Mouse (Mus musculus): ENCODE measurements around the gene Gm21958. TPM values are rescaled to one million over a fixed set of nuclear protein-coding genes. Genes with fewer than 3 reads are reported as not detected.

Gm21958 gene
- not detected for total RNA-seq (2018; cell fraction: chromatin; rRNA removed)
- total RNA-seq (2018; cell fraction: cytosol; rRNA removed) = not detected
- not detected for total RNA-seq (2018; cell fraction: nucleus; rRNA removed)
- polyA plus RNA-seq (2018) = not detected in 3 replicates

- 92% methylated on average over 6 of the region's 6 CpGs for WGBS (ENCODE audit: missing documents)
- Histone ChIP-seq H3K36me3 (ENCODE audit: inconsistent target) (peaks cover 79% of the 10 kb centered on the region), H3K79me2 (ENCODE audit: inconsistent target) (no peaks in the 10 kb centered on the region), H3K27ac (no peak within 1 kb of the TSS), H3K4me3 (ENCODE audit: inconsistent target) (no peak within 1 kb of the TSS)
Measured at GRCm38 (mm10) chr3:54714253-54714652, at the start of gene Gm21958. TSS of gene Gm21958 (minus strand) at chr3:54714353.

GRCm38 (mm10) chr3:54761258-54761657 lies 47.1 kb upstream of the Gm21958 start:
- WGBS (ENCODE audit: missing documents) = 100% methylated on average over 1 of the region's 1 CpGs
- Histone ChIP-seq H3K4me3 (ENCODE audit: inconsistent target) (no peak overlapping the region), H3K79me2 (ENCODE audit: inconsistent target) (no peaks in the 10 kb centered on the region), H3K27ac (no peak overlapping the region), H3K36me3 (ENCODE audit: inconsistent target) (no peaks in the 10 kb centered on the region)

- Histone ChIP-seq H3K27ac (no peak overlapping the region), H3K4me3 (ENCODE audit: inconsistent target) (no peak overlapping the region), H3K36me3 (ENCODE audit: inconsistent target) (no peaks in the 10 kb centered on the region), H3K79me2 (ENCODE audit: inconsistent target) (no peaks in the 10 kb centered on the region)
- WGBS (ENCODE audit: missing documents) = 88% methylated on average over 15 of the region's 15 CpGs
Measured at GRCm38 (mm10) chr3:54760321-54761115, 46.4 kb upstream of the Gm21958 start.

GRCm38 (mm10) chr3:54759211-54759610 lies 45.1 kb upstream of the Gm21958 start:
- WGBS (ENCODE audit: missing documents) = 92% methylated on average over 9 of the region's 9 CpGs
- no peaks in the 10 kb centered on the region for H3K36me3 ChIP-seq (ENCODE audit: inconsistent target)
- H3K27ac ChIP-seq = no peak overlapping the region
- H3K4me3 ChIP-seq (ENCODE audit: inconsistent target) = no peak overlapping the region
- no peaks in the 10 kb centered on the region for H3K79me2 ChIP-seq (ENCODE audit: inconsistent target)

- no peaks in the 10 kb centered on the region for H3K79me2 ChIP-seq (ENCODE audit: inconsistent target)
- H3K4me3 ChIP-seq (ENCODE audit: inconsistent target) = no peak overlapping the region
- WGBS (ENCODE audit: missing documents) = 100% methylated on average over 6 of the region's 8 CpGs
- H3K27ac ChIP-seq = no peak overlapping the region
- H3K36me3 ChIP-seq (ENCODE audit: inconsistent target) = no peaks in the 10 kb centered on the region
Measured at GRCm38 (mm10) chr3:54757446-54757845, 43.3 kb upstream of the Gm21958 start.

- Histone ChIP-seq H3K4me3 (ENCODE audit: inconsistent target) (no peak overlapping the region), H3K36me3 (ENCODE audit: inconsistent target) (no peaks in the 10 kb centered on the region), H3K27ac (no peak overlapping the region), H3K79me2 (ENCODE audit: inconsistent target) (no peaks in the 10 kb centered on the region)
- WGBS (ENCODE audit: missing documents) = 9% methylated on average over 11 of the region's 11 CpGs
Measured at GRCm38 (mm10) chr3:54756058-54756457, 41.9 kb upstream of the Gm21958 start.

- no peak within 1 kb of the TSS for H3K27ac ChIP-seq
- no peak within 1 kb of the TSS for H3K4me3 ChIP-seq (ENCODE audit: inconsistent target)
Measured at GRCm38 (mm10) chr3:54755145-54756041, 41.2 kb upstream of the Gm21958 start, which contains the start of gene Smad9. TSS of gene Smad9 (plus strand) at chr3:54755582.

GRCm38 (mm10) chr3:54753411-54753810 lies 39.3 kb upstream of the Gm21958 start:
- Histone ChIP-seq H3K4me3 (ENCODE audit: inconsistent target) (no peak overlapping the region), H3K79me2 (ENCODE audit: inconsistent target) (no peaks in the 10 kb centered on the region), H3K27ac (no peak overlapping the region), H3K36me3 (ENCODE audit: inconsistent target) (peaks cover 21% of the 10 kb centered on the region)
- 79% methylated on average over 4 of the region's 4 CpGs for WGBS (ENCODE audit: missing documents)

More at GRCm38 (mm10) chr3:54755145-54756041, 41.2 kb upstream of the Gm21958 start, which contains the start of gene Smad9:
- H3K36me3 ChIP-seq (ENCODE audit: inconsistent target) = peaks cover 2% of the 10 kb centered on the region; the same call in 1 of the 2 replicates
- 4% methylated on average over 43 of the region's 66 CpGs for WGBS (ENCODE audit: missing documents)
- no peaks in the 10 kb centered on the region for H3K79me2 ChIP-seq (ENCODE audit: inconsistent target)

- H3K79me2 ChIP-seq (ENCODE audit: inconsistent target) = no peaks in the 10 kb centered on the region
- H3K36me3 ChIP-seq (ENCODE audit: inconsistent target) = peaks cover 93% of the 10 kb centered on the region
- no peak overlapping the region for H3K27ac ChIP-seq
- no peak overlapping the region for H3K4me3 ChIP-seq (ENCODE audit: inconsistent target)
- WGBS (ENCODE audit: missing documents) = 78% methylated on average over 4 of the region's 5 CpGs
Measured at GRCm38 (mm10) chr3:54745799-54746198, 31.6 kb upstream of the Gm21958 start.

- Histone ChIP-seq H3K4me3 (ENCODE audit: inconsistent target) (no peak overlapping the region), H3K36me3 (ENCODE audit: inconsistent target) (peaks cover 73% of the 10 kb centered on the region), H3K27ac (no peak overlapping the region), H3K79me2 (ENCODE audit: inconsistent target) (peaks cover 15% of the 10 kb centered on the region)
- WGBS (ENCODE audit: missing documents) = 96% methylated on average over 11 of the region's 11 CpGs
Measured at GRCm38 (mm10) chr3:54741965-54742364, 27.8 kb upstream of the Gm21958 start.

- H3K27ac ChIP-seq = no peak overlapping the region
- no peak overlapping the region for H3K4me3 ChIP-seq (ENCODE audit: inconsistent target)
- peaks cover 29% of the 10 kb centered on the region for H3K36me3 ChIP-seq (ENCODE audit: inconsistent target)
- H3K79me2 ChIP-seq (ENCODE audit: inconsistent target) = peaks cover 49% of the 10 kb centered on the region
- 96% methylated on average over 8 of the region's 8 CpGs for WGBS (ENCODE audit: missing documents)
Measured at GRCm38 (mm10) chr3:54737317-54737716, 23.2 kb upstream of the Gm21958 start.

GRCm38 (mm10) chr3:54736101-54736927 lies 22.2 kb upstream of the Gm21958 start:
- H3K4me3 ChIP-seq (ENCODE audit: inconsistent target) = peak overlapping the region; percentile 98
- H3K27ac ChIP-seq = peak overlapping the region; percentile 75
- 50% methylated on average over 17 of the region's 18 CpGs for WGBS (ENCODE audit: missing documents)
- H3K79me2 ChIP-seq (ENCODE audit: inconsistent target) = peaks cover 49% of the 10 kb centered on the region
- H3K36me3 ChIP-seq (ENCODE audit: inconsistent target) = peaks cover 26% of the 10 kb centered on the region

GRCm38 (mm10) chr3:54735247-54736046 lies 21.3 kb upstream of the Gm21958 start, which contains the start of the genes Exosc8 and Alg5:
TSS of gene Exosc8 (minus strand) at chr3:54735393.
TSS of gene Alg5 (plus strand) at chr3:54735539.
- Histone ChIP-seq H3K36me3 (ENCODE audit: inconsistent target) (peaks cover 21% of the 10 kb centered on the region), H3K4me3 (ENCODE audit: inconsistent target) (peak within 1 kb of the TSS; percentile 98), H3K27ac (peak within 1 kb of the TSS; percentile 75), H3K79me2 (ENCODE audit: inconsistent target) (peaks cover 49% of the 10 kb centered on the region)
- under 1% methylated on average over 65 of the region's 65 CpGs for WGBS (ENCODE audit: missing documents)

Measured in macrophage (primary cell).